Mouse (Mus musculus) MEL (cell line): ENCODE results near the gene Yes1. TPM values are rescaled to one million over a fixed set of nuclear protein-coding genes. Genes with fewer than 3 reads are reported as not detected.

ENCODE experiments used
- DNase-seq: peaks from one replicate; pipeline ENCODE4 v3.0.0; 2011; ENCODE audit warnings: low read depth, low spot score
- H3K27ac ChIP-seq: 2 replicates; pipeline ENCODE4 v1.5.1; 2012; ENCODE audit warnings: low read depth, mild to moderate bottlenecking, control low read depth, low read length, moderate library complexity; ENCODE audit not compliant: control insufficient read depth
- H3K27me3 ChIP-seq, 2 experiments: fragments of 150-350 bp in 1 of 2; sonication (generic) in 1 of 2; 2 replicates each; pipeline ENCODE4 v1.6.1; 2012; ENCODE audit warnings: low read length in 2 of 2, mild to moderate bottlenecking in 2 of 2, improper control_type of control experiment in 1 of 2, moderate library complexity in 1 of 2; ENCODE audit not compliant: insufficient read depth in 2 of 2, control insufficient read depth in 1 of 2
- H3K36me3 ChIP-seq, 2 experiments: 2 replicates each; pipeline ENCODE4 v1.6.1; 2012 to 2014; ENCODE audit warnings: low read length in 2 of 2, improper control_type of control experiment in 1 of 2, inconsistent platforms in 1 of 2, mild to moderate bottlenecking in 1 of 2; ENCODE audit not compliant: insufficient read depth in 2 of 2, control insufficient read depth in 1 of 2
- H3K4me1 ChIP-seq, 2 experiments: fragments of 150-350 bp in 1 of 2; sonication (generic) in 1 of 2; 2 replicates each; pipeline ENCODE4 v1.6.1; 2012; ENCODE audit warnings: low read length in 2 of 2, improper control_type of control experiment in 1 of 2, mild to moderate bottlenecking in 1 of 2; ENCODE audit not compliant: insufficient read depth in 2 of 2, control insufficient read depth in 1 of 2
- H3K4me3 ChIP-seq, 2 experiments: fragments of 150-350 bp in 1 of 2; sonication (generic) in 1 of 2; 2 replicates each; pipeline ENCODE4 v1.5.1; 2012; ENCODE audit warnings: low read depth in 2 of 2, low read length in 2 of 2, mild to moderate bottlenecking in 2 of 2, moderate library complexity in 2 of 2, control low read depth in 1 of 2, improper control_type of control experiment in 1 of 2; ENCODE audit not compliant: control insufficient read depth in 1 of 2, insufficient read depth in 1 of 2
- H3K79me2 ChIP-seq: 2 replicates; pipeline ENCODE4 v1.6.1; 2012; ENCODE audit warnings: mild to moderate bottlenecking, low read length, moderate library complexity; ENCODE audit not compliant: control insufficient read depth, poor library complexity, insufficient read depth
- H3K9ac ChIP-seq: 2 replicates; pipeline ENCODE4 v1.6.1; 2012; ENCODE audit warnings: low read depth, mild to moderate bottlenecking, control low read depth, low read length, moderate library complexity; ENCODE audit not compliant: control insufficient read depth, poor library complexity, severe bottlenecking
- H3K9me3 ChIP-seq: fragments of 150-350 bp; sonication (generic); replicated peaks from 2 replicates; pipeline ENCODE4 v1.6.1; 2012; ENCODE audit warnings: mild to moderate bottlenecking, low read length, improper control_type of control experiment, moderate library complexity; ENCODE audit not compliant: insufficient read depth
- BHLHE40 ChIP-seq: IDR thresholded peaks from 2 replicates; pipeline ENCODE4 v1.6.1; 2012; ENCODE audit warnings: low read depth, mild to moderate bottlenecking, inconsistent platforms, low read length, improper control_type of control experiment, borderline replicate concordance
- CHD2 ChIP-seq: IDR thresholded peaks from 2 replicates; pipeline ENCODE4 v1.6.1; 2011; ENCODE audit warnings: low read length, improper control_type of control experiment
- CTCF ChIP-seq, 3 experiments: IDR thresholded peaks in 2 of 3; conservative IDR thresholded peaks in 1 of 3; 2 replicates each; pipeline ENCODE4 v1.5.1; 2011 to 2012; ENCODE audit warnings: low read length in 3 of 3, low read depth in 2 of 3, mild to moderate bottlenecking in 2 of 3, improper control_type of control experiment in 1 of 3, inconsistent platforms in 1 of 3, mixed read lengths in 1 of 3, moderate library complexity in 1 of 3; ENCODE audit not compliant: control insufficient read depth in 1 of 3, insufficient read depth in 1 of 3, poor library complexity in 1 of 3, severe bottlenecking in 1 of 3
- EP300 ChIP-seq, 2 experiments: IDR thresholded peaks; 2 replicates each; pipeline ENCODE4 v1.6.1; 2011; ENCODE audit warnings: improper control_type of control experiment in 2 of 2, low read length in 2 of 2, low read depth in 1 of 2, mild to moderate bottlenecking in 1 of 2
- GABPA ChIP-seq: IDR thresholded peaks from 2 replicates; pipeline ENCODE4 v1.6.1; 2012; ENCODE audit warnings: low read depth, mild to moderate bottlenecking, inconsistent platforms, low read length, improper control_type of control experiment, moderate library complexity
- GATA1 ChIP-seq: IDR thresholded peaks from 2 replicates; pipeline ENCODE4 v1.6.1; 2011; ENCODE audit warnings: low read depth, low read length, improper control_type of control experiment
- KAT2A ChIP-seq: conservative IDR thresholded peaks from 2 replicates; pipeline ENCODE4 v1.6.1; 2012; ENCODE audit warnings: low read depth, low read length, improper control_type of control experiment, inconsistent platforms
- MAFK ChIP-seq: IDR thresholded peaks from 2 replicates; pipeline ENCODE4 v1.6.1; 2011; ENCODE audit warnings: low read depth, mild to moderate bottlenecking, low read length, improper control_type of control experiment, borderline replicate concordance
- MAX ChIP-seq: IDR thresholded peaks from 2 replicates; pipeline ENCODE4 v1.6.1; 2011; ENCODE audit warnings: low read length, improper control_type of control experiment
- MEF2A ChIP-seq: IDR thresholded peaks from 2 replicates; pipeline ENCODE4 v1.6.1; 2014; ENCODE audit warnings: low read depth, mild to moderate bottlenecking, inconsistent platforms, low read length, improper control_type of control experiment; ENCODE audit not compliant: poor library complexity, insufficient replicate concordance, severe bottlenecking; ENCODE audit errors: extremely low read depth
- MYC ChIP-seq: IDR thresholded peaks from 2 replicates; pipeline ENCODE4 v1.6.1; 2011; ENCODE audit warnings: low read depth, mild to moderate bottlenecking, low read length, improper control_type of control experiment, moderate library complexity
- NRF1 ChIP-seq: IDR thresholded peaks from 2 replicates; pipeline ENCODE4 v1.6.1; 2014; ENCODE audit warnings: low read depth, mild to moderate bottlenecking, inconsistent platforms, low read length, improper control_type of control experiment, moderate library complexity; ENCODE audit not compliant: poor library complexity, insufficient read depth, severe bottlenecking
- POLR2A ChIP-seq, 2 experiments: IDR thresholded peaks; 2 replicates each; pipeline ENCODE4 v1.6.1; 2011 to 2012; ENCODE audit warnings: low read length in 2 of 2, mild to moderate bottlenecking in 2 of 2, control low read depth in 1 of 2, improper control_type of control experiment in 1 of 2, low read depth in 1 of 2, moderate library complexity in 1 of 2; ENCODE audit not compliant: control insufficient read depth in 1 of 2, insufficient read depth in 1 of 2, poor library complexity in 1 of 2
- POLR2AphosphoS2 ChIP-seq: IDR thresholded peaks from 2 replicates; pipeline ENCODE4 v1.6.1; 2011; ENCODE audit warnings: low read length, improper control_type of control experiment
- POLR2AphosphoS5 ChIP-seq: IDR thresholded peaks from 2 replicates; pipeline ENCODE4 v1.6.1; 2012; ENCODE audit warnings: low read depth, borderline replicate concordance, mild to moderate bottlenecking, inconsistent platforms, low read length, moderate library complexity, mixed read lengths
- SMC3 ChIP-seq: IDR thresholded peaks from 2 replicates; pipeline ENCODE4 v1.6.1; 2011; ENCODE audit warnings: low read depth, low read length, improper control_type of control experiment
- TAL1 ChIP-seq: IDR thresholded peaks from 2 replicates; pipeline ENCODE4 v1.6.1; 2012; ENCODE audit warnings: mild to moderate bottlenecking, inconsistent platforms, low read length, moderate library complexity, mixed read lengths
- TBP ChIP-seq: IDR thresholded peaks from 2 replicates; pipeline ENCODE4 v1.8.0; 2011; ENCODE audit warnings: low read depth, low read length, improper control_type of control experiment
- TCF12 ChIP-seq: IDR thresholded peaks from 2 replicates; pipeline ENCODE4 v1.6.1; 2014; ENCODE audit warnings: low read depth, mild to moderate bottlenecking, inconsistent platforms, low read length, improper control_type of control experiment, moderate library complexity
- USF2 ChIP-seq, 2 experiments: IDR thresholded peaks; 2 replicates each; pipeline ENCODE4 v1.6.1; 2011 to 2012; ENCODE audit warnings: improper control_type of control experiment in 2 of 2, low read length in 2 of 2, borderline replicate concordance in 1 of 2, inconsistent platforms in 1 of 2, low read depth in 1 of 2, mild to moderate bottlenecking in 1 of 2; ENCODE audit not compliant: insufficient read depth in 1 of 2
- ZC3H11A ChIP-seq: IDR thresholded peaks from 2 replicates; pipeline ENCODE4 v1.6.1; 2012; ENCODE audit warnings: low read depth, mild to moderate bottlenecking, inconsistent platforms, low read length, improper control_type of control experiment
- ZMIZ1 ChIP-seq: IDR thresholded peaks from 2 replicates; pipeline ENCODE4 v1.6.1; 2012; ENCODE audit warnings: low read depth, mild to moderate bottlenecking, inconsistent platforms, low read length, improper control_type of control experiment, moderate library complexity
- polyA plus RNA-seq, 2 experiments: library from polyadenylated mRNA; stranded (reverse) in 1 of 2; unstranded in 1 of 2; fragments of >175 nt in 1 of 2; fragments of >200 nt in 1 of 2; gene quantifications; 2 replicates each; pipeline versions ENCODE4 v1.2.1 to v1.2.4; 2012; ENCODE audit warnings: low replicate concordance in 2 of 2, low read depth in 1 of 2; ENCODE audit not compliant: insufficient read length in 2 of 2, insufficient read depth in 1 of 2, missing spikeins in 1 of 2
- total RNA-seq: library from RNA; depleted of rRNA; stranded (reverse); fragments of 300-350 nt; gene quantifications from 2 replicates; pipeline ENCODE4 v1.2.3, GENCODE M21; 2012

Yes1 gene
- total and polyA plus RNA-seq, 3 experiments, result not detected

DNA sequence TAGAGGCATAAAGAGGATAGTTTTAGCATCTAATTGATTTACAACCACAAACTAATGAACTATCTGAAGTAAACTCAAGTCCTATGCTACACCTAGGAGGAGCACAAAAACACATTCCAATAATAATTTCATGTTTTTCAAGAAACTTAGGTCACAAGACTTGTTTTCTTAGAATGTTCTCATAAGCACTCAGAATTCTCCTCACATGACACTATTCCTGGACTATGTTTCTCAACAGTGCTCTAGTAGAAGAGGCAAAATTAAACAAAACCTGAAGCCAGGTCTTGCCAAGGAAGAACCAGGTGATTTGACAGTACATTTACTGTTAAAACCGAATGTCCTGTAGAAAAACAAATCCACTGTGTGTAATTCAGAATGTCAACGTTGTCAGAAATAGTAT, 71.5 kb downstream of the Yes1 start:
- H3K36me3 ChIP-seq, result no peaks in the 10 kb centered on the region
- H3K9ac ChIP-seq, result no peak overlapping the region
- TF ChIP-seq NRF1, result no peak
- TF ChIP-seq, all 39 proteins: peak for 0
- no peak for DNase-seq
- no peak overlapping the region for H3K4me3 ChIP-seq
- peaks cover 5 to 39% of the 10 kb centered on the region in 2 experiments for H3K27me3 ChIP-seq
- H3K79me2 ChIP-seq, result no peaks in the 10 kb centered on the region
- no peaks in the 10 kb centered on the region for H3K4me1 ChIP-seq
- no peak overlapping the region for H3K27ac ChIP-seq
- H3K9me3 ChIP-seq, result no peaks in the 10 kb centered on the region

DNA sequence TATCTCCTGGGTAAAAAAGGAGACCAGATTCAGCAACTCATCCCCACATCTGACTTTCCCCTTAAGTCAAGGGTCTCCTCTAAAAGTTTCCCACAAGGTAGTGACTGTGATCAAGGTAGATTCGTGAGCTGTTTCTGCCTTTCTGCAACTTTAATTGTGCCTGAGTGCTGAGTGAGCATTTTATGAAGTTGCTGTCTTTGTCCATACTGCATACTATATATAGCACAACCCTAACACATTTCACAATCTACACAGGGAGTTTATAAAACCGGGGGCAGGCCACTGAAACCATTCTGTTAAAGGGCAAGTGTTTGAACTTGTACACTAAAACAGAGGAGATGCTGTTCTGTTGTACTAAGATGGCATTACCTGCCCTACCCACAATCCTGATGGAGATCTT, 82.4 kb downstream of the Yes1 start:
- no peaks in the 10 kb centered on the region for H3K36me3 ChIP-seq
- no peaks in the 10 kb centered on the region for H3K4me1 ChIP-seq
- H3K9me3 ChIP-seq, result no peaks in the 10 kb centered on the region
- H3K27ac ChIP-seq, result no peak overlapping the region
- no peaks in the 10 kb centered on the region for H3K79me2 ChIP-seq
- no peak for TF ChIP-seq GATA1
- TF ChIP-seq KAT2A, result no peak
- no peak for TF ChIP-seq POLR2A (IDR thresholded peaks at IDR 0.05; ENCODE audit: control insufficient read depth in 1 of 2, insufficient read depth in 1 of 2, low read depth in 1 of 2, low read length in 2 of 2, poor library complexity in 1 of 2)
- no peak for TF ChIP-seq MYC
- no peak for TF ChIP-seq TAL1
- no peak for TF ChIP-seq POLR2AphosphoS2
- TF ChIP-seq MAX, result no peak
- TF ChIP-seq ZC3H11A, result no peak
- no peak for TF ChIP-seq CTCF (IDR thresholded peaks at IDR 0.05 in 2 of 3, conservative IDR thresholded peaks at IDR 0.05 in 1 of 3; ENCODE audit: control insufficient read depth in 1 of 3, insufficient read depth in 1 of 3, low read depth in 2 of 3, low read length in 3 of 3, poor library complexity in 1 of 3, severe bottlenecking in 1 of 3)
- no peak for TF ChIP-seq MAFK
- DNase-seq, result no peak
- H3K27me3 ChIP-seq, result peaks cover 9 to 19% of the 10 kb centered on the region in 2 experiments
- H3K4me3 ChIP-seq, result no peak overlapping the region
- H3K9ac ChIP-seq, result no peak overlapping the region

DNA sequence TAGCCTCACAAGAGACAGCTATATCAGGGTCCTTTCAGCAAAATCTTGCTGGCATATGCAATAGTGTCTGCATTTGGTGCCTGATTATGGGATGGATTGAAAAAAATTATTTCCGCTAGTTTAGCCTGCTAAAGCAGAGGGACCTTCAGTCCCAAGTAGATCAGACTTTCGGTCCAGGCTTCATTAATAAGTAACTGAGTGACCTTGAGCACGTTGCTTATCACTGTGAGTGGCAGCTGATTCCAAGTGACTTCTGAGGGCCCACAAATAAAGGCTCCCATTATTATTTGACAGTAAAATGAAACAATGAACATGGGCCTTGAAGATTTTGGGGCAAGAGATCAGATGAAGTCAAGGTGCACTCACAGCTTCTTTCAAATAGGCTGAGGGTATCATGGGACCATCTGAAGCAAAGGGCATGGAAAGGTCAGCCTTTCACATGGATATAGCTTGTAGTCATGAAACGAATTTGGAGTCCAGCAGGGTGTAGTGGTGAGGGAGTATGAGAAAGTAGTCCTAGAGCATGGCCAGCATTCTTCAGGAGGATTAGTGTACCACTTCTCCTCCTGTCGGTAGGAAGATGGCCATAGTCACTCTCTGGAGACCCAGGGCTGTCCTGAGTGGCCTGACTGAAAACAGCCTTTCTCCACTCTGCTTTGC, 86.4 kb downstream of the Yes1 start:
- TF ChIP-seq USF2 (IDR thresholded peaks at IDR 0.05; ENCODE audit: borderline replicate concordance in 1 of 2, insufficient read depth in 1 of 2, low read depth in 1 of 2, low read length in 2 of 2) (no peak), TBP (no peak), MAX (no peak), GABPA (no peak), KAT2A (no peak), TCF12 (no peak), MEF2A (no peak), POLR2AphosphoS5 (no peak), BHLHE40 (no peak), ZC3H11A (no peak), EP300 (IDR thresholded peaks at IDR 0.05; ENCODE audit: low read depth in 1 of 2, low read length in 2 of 2) (no peak), ZMIZ1 (no peak), MYC (no peak), POLR2AphosphoS2 (no peak), CHD2 (no peak), MAFK (no peak), SMC3 (no peak)
- no peak overlapping the region for H3K27ac ChIP-seq

More for the DNA sequence above, 86.4 kb downstream of the Yes1 start:
- H3K27me3 ChIP-seq, result peaks cover 5 to 17% of the 10 kb centered on the region in 2 experiments
- DNase-seq, result no peak
- no peaks in the 10 kb centered on the region for H3K4me1 ChIP-seq
- no peaks in the 10 kb centered on the region for H3K36me3 ChIP-seq
- no peaks in the 10 kb centered on the region for H3K79me2 ChIP-seq
- no peaks in the 10 kb centered on the region for H3K9me3 ChIP-seq
- no peak overlapping the region for H3K4me3 ChIP-seq
- H3K9ac ChIP-seq, result no peak overlapping the region
